Mouse (Mus musculus): ENCODE measurements around the gene Pih1d2. TPM values are rescaled to one million over a fixed set of nuclear protein-coding genes. Genes with fewer than 3 reads are reported as not detected.
"Not testable (repeated sequence)": the region's sequence is repeated elsewhere in the genome, so short reads cannot be mapped to it uniquely, and the experiment has no call there.

Pih1d2 gene
- polyA plus RNA-seq, 1 experiment from 2014 or later, result 1.6 TPM

GRCm38 (mm10) chr9:50612115-50612514 lies 5.0 kb upstream of the Pih1d2 start:
- Histone ChIP-seq H3K4me2 (replicated peaks; ENCODE audit: low read depth) (no peak overlapping the region), H3K27me3 (replicated peaks; ENCODE audit: control insufficient read depth, insufficient read depth, low read length) (no peaks in the 10 kb centered on the region), H3K4me1 (replicated peaks; ENCODE audit: control insufficient read depth, insufficient read depth, low read length) (0 out of 2 replicates have a peak, but pooled peaks cover 3% of the 10 kb centered on the region), H3K9me3 (ENCODE audit: control insufficient read depth) (no peaks in the 10 kb centered on the region), H3K36me3 (ENCODE audit: control insufficient read depth, insufficient read depth) (peaks cover 57% of the 10 kb centered on the region), H3K27ac (ENCODE audit: low read depth, low read length) (no peak overlapping the region), H3K9ac (ENCODE audit: low read depth, low read length) (no peak overlapping the region), H3K4me3 (ENCODE audit: low read depth, low read length) (no peak overlapping the region)
- TF ChIP-seq CTCF (IDR thresholded peaks at IDR 0.05; ENCODE audit: low read depth), result no peak
- ATAC-seq, result no peak
- 84% methylated on average over 4 of the region's 4 CpGs for WGBS

- WGBS, result 33% methylated on average over 11 of the region's 11 CpGs
- Histone ChIP-seq H3K4me2 (replicated peaks; ENCODE audit: low read depth) (peak overlapping the region; percentile 80), H3K27ac (ENCODE audit: low read depth, low read length) (no peak overlapping the region), H3K9ac (ENCODE audit: low read depth, low read length) (peak overlapping the region; percentile 93), H3K9me3 (ENCODE audit: control insufficient read depth) (no peaks in the 10 kb centered on the region), H3K4me1 (replicated peaks; ENCODE audit: control insufficient read depth, insufficient read depth, low read length) (0 out of 2 replicates have a peak, but pooled peaks cover 3% of the 10 kb centered on the region), H3K4me3 (ENCODE audit: low read depth, low read length) (peak overlapping the region; percentile 95), H3K27me3 (replicated peaks; ENCODE audit: control insufficient read depth, insufficient read depth, low read length) (no peaks in the 10 kb centered on the region), H3K36me3 (ENCODE audit: control insufficient read depth, insufficient read depth) (peaks cover 23% of the 10 kb centered on the region)
- no peak for TF ChIP-seq CTCF (IDR thresholded peaks at IDR 0.05; ENCODE audit: low read depth)
- ATAC-seq, result no peak
Observed at GRCm38 (mm10) chr9:50616161-50616560, 960 bp upstream of the Pih1d2 start.

GRCm38 (mm10) chr9:50617794-50618330 lies 741 bp downstream of the Pih1d2 start:
- 55% methylated on average over 9 of the region's 9 CpGs for WGBS
- TF ChIP-seq CTCF (IDR thresholded peaks at IDR 0.05; ENCODE audit: low read depth), result no peak

GRCm38 (mm10) chr9:50630903-50631302 lies 13.8 kb downstream of the Pih1d2 start:
- H3K4me3 ChIP-seq (ENCODE audit: low read depth, low read length); H3K27ac ChIP-seq (ENCODE audit: low read depth, low read length); H3K9me3 ChIP-seq (ENCODE audit: control insufficient read depth); H3K36me3 ChIP-seq (ENCODE audit: control insufficient read depth, insufficient read depth); ATAC-seq; H3K27me3 ChIP-seq (replicated peaks; ENCODE audit: control insufficient read depth, insufficient read depth, low read length); H3K4me2 ChIP-seq (replicated peaks; ENCODE audit: low read depth); H3K4me1 ChIP-seq (replicated peaks; ENCODE audit: control insufficient read depth, insufficient read depth, low read length); H3K9ac ChIP-seq (ENCODE audit: low read depth, low read length): not testable (repeated sequence)
- WGBS, result 86% methylated on average over 6 of the region's 8 CpGs

More at GRCm38 (mm10) chr9:50617794-50618330, 741 bp downstream of the Pih1d2 start:
- H3K27me3 ChIP-seq (replicated peaks; ENCODE audit: control insufficient read depth, insufficient read depth, low read length), result no peaks in the 10 kb centered on the region
- H3K36me3 ChIP-seq (ENCODE audit: control insufficient read depth, insufficient read depth), result peaks cover 15% of the 10 kb centered on the region
- H3K4me3 ChIP-seq (ENCODE audit: low read depth, low read length), result peak overlapping the region; percentile 95
- H3K4me1 ChIP-seq (replicated peaks; ENCODE audit: control insufficient read depth, insufficient read depth, low read length), result 0 out of 2 replicates have a peak, but pooled peaks cover 3% of the 10 kb centered on the region
- H3K9ac ChIP-seq (ENCODE audit: low read depth, low read length), result no peak overlapping the region
- H3K27ac ChIP-seq (ENCODE audit: low read depth, low read length), result no peak overlapping the region
- no peaks in the 10 kb centered on the region for H3K9me3 ChIP-seq (ENCODE audit: control insufficient read depth)
- peak overlapping the region; percentile 80 for H3K4me2 ChIP-seq (replicated peaks; ENCODE audit: low read depth)
- no peak for ATAC-seq

- Histone ChIP-seq H3K36me3 (ENCODE audit: control insufficient read depth, insufficient read depth) (peaks cover 8% of the 10 kb centered on the region; the same call in 1 of the 2 replicates), H3K4me1 (replicated peaks; ENCODE audit: control insufficient read depth, insufficient read depth, low read length) (no peaks in the 10 kb centered on the region; the same call in 1 of the 2 replicates), H3K9ac (ENCODE audit: low read depth, low read length) (no peak overlapping the region), H3K27me3 (replicated peaks; ENCODE audit: control insufficient read depth, insufficient read depth, low read length) (no peaks in the 10 kb centered on the region), H3K4me3 (ENCODE audit: low read depth, low read length) (no peak overlapping the region), H3K4me2 (replicated peaks; ENCODE audit: low read depth) (no peak overlapping the region), H3K27ac (ENCODE audit: low read depth, low read length) (no peak overlapping the region), H3K9me3 (ENCODE audit: control insufficient read depth) (no peaks in the 10 kb centered on the region)
- peak; percentile 27; the same call in 1 of the 2 replicates for TF ChIP-seq CTCF (IDR thresholded peaks at IDR 0.05; ENCODE audit: low read depth)
- ATAC-seq, result 0 out of 2 replicates have a peak, but pooled peaks have one; percentile 25
- 80% methylated on average over 6 of the region's 6 CpGs for WGBS
Observed at GRCm38 (mm10) chr9:50632016-50632688, 15.0 kb downstream of the Pih1d2 start.

GRCm38 (mm10) chr9:50633059-50633458 lies 15.9 kb downstream of the Pih1d2 start:
- Histone ChIP-seq H3K4me1 (replicated peaks; ENCODE audit: control insufficient read depth, insufficient read depth, low read length) (no peaks in the 10 kb centered on the region; the same call in 1 of the 2 replicates), H3K27ac (ENCODE audit: low read depth, low read length) (no peak overlapping the region), H3K9me3 (ENCODE audit: control insufficient read depth) (no peaks in the 10 kb centered on the region), H3K36me3 (ENCODE audit: control insufficient read depth, insufficient read depth) (peaks cover 8% of the 10 kb centered on the region), H3K9ac (ENCODE audit: low read depth, low read length) (no peak overlapping the region), H3K27me3 (replicated peaks; ENCODE audit: control insufficient read depth, insufficient read depth, low read length) (no peaks in the 10 kb centered on the region), H3K4me3 (ENCODE audit: low read depth, low read length) (no peak overlapping the region), H3K4me2 (replicated peaks; ENCODE audit: low read depth) (no peak overlapping the region)
- 58% methylated on average over 2 of the region's 2 CpGs for WGBS
- ATAC-seq, result no peak; the same call in 1 of the 2 replicates
- peak; percentile 55 for TF ChIP-seq CTCF (IDR thresholded peaks at IDR 0.05; ENCODE audit: low read depth)

Measured in intestine, postnatal 0 days (tissue).